Mouse (Mus musculus) adrenal gland, postnatal 4 days (tissue): ENCODE measurements around the gene Kcnj6. TPM values are rescaled to one million over a fixed set of nuclear protein-coding genes. Genes with fewer than 3 reads are reported as not detected.

Source experiments
- DNase-seq, 2 experiments: peaks; one replicate each; pipeline ENCODE4 v3.0.0; 2021 to 2022; ENCODE audit warnings: low spot score in 2 of 2, mixed read lengths in 2 of 2
- total RNA-seq, 2 experiments: library from RNA; stranded (reverse); gene quantifications; 2 replicates each; pipeline ENCODE4 v1.2.3; 2021

Gene Kcnj6
- total RNA-seq, 2 experiments from 2014 or later = 0.22 to 0.56 TPM

DNA sequence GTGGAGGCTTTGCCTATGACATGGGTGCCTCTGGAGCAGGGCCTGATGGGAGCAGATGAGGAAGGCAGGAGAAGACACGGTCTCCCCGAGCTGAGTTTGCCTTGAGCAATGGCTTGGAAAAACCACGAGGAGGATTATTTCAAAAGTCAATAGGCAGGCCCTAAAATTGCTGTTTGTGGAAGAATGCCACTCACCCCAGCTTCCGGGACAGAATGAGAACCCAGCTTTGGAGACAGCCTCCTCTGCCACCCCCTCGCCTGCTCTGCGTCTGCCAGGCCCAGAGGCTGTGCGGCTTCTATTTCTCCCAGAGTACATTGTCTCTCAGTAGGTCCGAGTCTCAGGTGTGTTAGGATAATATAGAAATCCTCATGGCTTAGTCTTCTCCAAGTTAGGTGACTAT is 64.8 kb downstream of the Kcnj6 start:
- no peak for DNase-seq

DNA sequence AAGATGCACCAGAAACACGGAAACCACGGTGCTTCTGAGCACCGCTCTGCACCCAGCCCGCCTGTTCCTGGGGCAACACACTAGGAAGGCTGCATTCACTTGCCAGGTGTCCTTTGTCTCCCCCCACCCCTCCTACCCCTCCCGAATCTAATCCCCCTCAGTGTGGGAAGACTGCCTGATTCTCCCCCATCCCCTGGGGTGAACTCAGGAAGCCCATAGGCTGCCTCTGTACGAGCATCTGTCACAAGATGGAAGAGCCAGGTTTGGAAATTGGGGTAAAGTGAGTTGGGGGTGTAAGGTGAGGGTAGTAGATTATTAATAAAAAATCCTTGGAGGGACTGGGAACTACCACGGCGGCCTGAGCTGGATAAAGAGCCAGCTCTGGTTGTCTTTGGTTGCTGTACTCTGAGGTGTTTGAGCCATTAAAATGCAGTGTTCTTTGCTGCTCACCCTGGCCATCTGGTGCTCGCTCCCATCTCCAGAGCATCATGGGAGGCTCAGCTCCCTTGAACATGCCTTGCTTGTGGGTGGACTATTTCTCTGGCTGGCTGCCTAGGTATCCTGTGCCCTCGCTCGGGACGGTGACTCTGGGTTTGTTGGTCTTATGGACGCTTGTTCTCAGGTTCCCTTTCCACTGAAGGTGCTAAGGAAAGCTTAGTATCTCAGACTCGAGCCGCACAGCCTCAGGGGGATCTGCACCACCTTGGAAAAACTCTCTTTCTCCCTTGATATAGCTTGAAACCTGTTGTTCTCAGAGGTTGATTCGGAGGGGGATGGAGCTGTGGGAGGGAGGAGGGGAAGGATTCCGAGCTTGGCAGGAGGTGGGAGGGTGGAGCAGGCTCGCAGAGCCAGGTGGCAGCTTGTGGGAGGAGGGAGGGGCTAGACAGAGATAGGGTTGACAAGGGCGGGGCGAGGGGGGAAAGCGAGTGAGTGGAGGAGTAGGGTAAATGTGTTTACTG is 65.9 kb downstream of the Kcnj6 start:
- no peak for DNase-seq

DNA sequence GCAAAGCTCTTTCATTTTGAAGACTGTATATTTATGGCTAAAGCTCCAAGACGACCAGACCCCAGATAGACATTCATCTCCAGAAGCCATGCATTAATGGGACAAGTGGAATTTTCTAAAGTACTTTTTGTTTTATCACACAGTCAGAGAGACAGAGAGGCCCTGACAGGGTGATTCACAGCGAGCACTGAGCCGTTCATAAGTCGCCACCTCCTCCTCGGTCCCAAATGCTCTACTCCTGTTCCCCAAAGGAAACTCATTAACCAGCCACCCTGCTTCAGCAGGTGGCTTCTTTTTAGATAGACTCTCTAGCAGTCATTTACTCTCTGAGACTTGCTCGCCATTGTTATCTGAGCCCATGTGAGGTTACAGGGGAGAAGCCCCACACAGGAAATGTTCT is 72.1 kb downstream of the Kcnj6 start:
- DNase-seq = no peak

DNA sequence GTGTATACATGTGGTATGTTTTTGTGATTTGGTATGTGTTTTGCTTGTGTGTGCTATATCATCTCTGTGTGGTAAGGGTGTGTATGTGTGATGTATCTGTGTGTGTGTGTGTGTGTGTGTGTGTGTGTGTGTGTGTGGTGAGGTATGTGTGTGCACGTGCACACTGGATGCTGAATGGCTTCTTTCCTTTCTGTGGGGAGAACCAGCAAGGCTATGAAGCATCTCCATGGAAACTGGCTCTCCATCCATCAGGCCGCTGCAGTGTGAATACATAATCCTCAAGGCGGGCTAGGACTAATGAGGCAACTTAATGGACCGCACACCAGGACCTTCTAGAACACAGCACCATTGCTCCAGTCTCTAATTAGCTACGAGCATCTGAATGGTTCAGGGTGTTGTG is 78.3 kb downstream of the Kcnj6 start:
- no peak for DNase-seq

DNA sequence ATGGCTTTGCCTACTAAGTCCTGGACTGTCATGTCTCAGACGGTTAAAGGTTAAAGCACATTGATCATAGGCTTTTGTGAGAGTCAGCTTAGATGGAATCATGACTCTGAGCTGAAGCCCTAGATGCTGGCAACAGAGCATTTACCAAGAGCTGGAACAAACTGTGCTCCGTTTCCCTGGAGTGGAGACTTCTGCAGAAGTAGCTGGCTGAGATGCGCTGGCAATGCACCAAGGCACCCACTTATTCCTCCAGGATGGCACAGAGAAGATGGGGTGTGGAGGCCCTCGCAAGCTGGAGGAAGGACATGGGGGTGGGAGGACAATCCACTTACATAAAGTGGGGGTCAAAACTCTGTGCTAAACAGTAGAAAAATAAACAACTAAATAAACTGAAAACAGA is 91.5 kb downstream of the Kcnj6 start:
- no peak for DNase-seq

DNA sequence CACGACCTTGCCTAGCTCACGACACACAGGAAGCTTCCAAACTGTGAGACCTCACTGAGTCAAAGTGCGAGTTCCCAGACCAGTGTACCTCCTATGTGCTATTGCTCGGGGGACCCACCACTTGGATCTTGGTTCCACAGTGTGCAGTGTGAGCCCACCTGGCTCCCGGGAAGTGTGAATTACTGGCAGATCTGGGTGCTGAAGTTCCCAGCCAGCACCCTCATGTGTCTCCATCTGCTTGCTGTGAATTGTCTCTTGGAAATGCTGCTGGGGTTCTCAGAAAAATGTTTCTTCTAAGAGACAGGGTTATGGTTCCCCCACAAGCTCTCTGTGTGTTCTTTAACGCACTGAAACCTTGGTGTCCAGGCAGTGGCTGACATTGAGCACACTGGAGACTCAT is 98.7 kb downstream of the Kcnj6 start:
- no peak for DNase-seq

DNA sequence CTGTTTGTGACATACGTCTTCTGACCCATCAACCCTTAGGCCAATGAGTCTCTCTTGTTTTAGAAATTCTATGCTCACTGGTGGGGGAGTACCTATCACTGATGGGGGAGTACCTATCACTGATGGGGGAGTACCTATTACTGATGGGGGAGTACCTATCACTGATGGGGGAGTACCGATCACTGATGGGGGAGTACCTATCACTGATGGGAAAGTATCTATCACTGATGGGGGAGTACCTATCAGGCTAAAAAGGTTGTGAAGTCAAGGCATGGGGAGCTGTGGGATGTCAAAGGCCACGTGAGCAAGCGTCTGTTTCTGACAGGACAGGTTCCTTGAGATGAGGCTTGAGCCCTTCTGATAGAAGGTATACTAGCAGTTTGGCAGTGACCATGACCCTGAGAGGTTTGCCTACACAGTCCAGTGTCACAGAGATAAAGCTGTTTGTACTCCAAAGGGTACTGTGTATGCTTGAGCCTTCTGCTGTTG is 105.3 kb downstream of the Kcnj6 start:
- DNase-seq = no peak

DNA sequence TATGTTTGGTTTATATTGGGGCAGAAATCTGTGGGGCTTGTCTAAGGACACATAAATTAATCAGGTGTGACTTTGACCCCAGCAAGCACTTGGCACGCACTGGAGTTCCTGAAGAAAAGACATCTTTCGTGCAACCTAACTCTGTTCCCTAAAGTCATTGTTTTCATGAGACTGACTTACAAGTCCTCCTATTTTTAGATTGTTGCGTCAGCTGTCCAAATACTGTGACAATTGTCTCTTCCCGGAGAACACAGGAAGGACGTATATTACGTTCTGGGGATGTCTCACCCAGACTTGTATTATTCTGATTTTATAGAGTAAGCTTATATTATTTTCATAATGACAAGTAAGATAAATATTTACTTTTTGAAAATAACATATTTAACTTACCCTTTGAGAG is 106.9 kb downstream of the Kcnj6 start:
- DNase-seq = no peak

DNA sequence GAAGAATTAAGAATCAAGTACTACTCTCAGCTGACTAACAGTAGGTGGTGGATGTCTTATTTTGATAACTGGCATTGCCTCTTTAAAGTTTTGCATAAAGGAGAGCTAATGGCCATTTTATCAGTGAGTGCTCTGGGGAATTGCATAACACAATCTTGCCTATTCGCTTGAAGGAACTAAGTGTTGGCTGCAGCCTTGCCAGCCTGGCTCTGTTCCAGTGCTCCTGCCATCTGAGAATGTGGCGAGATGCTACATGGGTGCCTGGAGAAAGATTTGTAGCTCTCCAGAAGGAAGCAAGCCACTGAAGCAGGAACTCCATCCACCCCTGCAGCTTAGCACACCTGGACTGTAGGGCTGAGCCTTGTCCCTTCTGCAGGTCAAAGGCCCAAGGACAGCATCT is 107.4 kb downstream of the Kcnj6 start:
- no peak for DNase-seq

DNA sequence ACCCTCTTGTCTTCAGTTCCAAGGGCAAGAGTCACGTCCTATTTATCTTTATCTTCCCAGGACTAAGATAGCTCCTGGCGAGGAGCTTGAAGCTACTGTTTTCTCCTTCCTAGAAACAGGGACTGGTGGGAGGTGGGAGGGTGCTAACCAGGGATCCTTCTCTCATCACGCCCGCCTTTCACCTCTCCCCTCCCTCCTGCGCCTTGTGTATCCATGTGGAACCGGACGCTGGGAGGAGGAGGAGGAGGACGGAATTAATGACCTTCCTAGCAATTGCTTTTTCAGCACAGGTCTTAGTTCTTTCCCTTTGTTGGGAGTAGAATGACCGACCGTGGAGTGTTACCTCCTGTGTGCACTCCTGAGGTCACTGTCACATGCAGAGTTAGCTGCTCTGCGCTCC is 108.9 kb downstream of the Kcnj6 start:
- DNase-seq = no peak

DNA sequence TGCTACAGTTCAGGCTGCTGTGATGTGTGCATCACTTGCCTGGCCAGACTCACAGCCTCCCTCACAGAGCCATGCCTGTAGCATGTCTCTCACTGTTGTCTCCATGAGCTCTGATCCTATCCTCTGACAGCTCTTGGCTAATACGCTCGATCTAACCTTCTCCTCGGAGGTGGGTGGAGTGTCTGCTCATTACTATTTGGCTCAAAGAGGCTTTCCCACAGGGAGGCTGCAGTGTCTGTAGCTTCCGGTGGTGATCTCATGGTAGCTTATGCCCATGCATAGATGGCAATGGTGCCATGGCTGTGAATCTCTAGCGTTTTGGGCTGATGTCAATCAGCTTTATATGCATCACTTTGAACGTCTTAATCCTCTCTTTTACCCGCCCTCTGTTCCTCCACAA is 111.1 kb downstream of the Kcnj6 start:
- no peak for DNase-seq

DNA sequence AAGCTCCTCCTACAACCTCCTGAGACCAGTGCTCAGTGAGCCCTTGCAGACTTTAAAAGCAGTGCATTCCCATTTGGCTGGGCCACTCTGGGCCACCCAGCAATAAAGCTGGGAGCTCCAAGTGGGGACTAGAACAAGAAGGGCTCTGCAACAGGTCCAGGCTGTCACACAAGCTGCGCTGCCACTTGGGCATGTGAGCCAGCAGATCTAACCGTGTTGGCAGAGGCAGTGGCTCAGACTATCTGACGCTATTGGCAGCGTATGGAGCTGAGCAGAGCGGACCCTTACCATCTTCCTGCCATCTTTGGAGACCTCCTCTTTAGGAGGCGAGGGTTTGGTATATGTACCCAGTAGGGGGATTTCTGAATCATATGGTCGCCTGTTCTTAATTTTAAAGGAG is 112.4 kb downstream of the Kcnj6 start:
- no peak for DNase-seq

DNA sequence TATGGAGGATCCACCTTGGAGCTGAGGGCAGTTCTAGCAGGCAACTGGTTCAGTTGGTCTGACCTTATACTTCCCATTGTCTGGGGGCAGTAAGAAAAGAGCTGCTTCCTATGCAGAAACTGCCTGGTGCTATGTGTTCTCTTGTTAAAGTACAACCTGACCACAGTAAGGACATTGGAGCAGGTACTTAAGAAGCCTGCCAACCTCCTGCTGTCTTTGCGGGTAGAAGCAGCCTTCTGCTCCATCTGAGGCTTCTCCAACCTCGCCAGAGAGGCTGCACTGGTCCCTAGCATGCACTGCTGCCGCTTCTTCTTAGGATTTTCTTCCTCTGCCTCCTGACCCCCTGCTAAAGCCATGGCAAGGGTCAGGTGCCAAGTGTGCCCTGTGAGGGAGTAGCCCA is 113.6 kb downstream of the Kcnj6 start:
- DNase-seq = no peak

DNA sequence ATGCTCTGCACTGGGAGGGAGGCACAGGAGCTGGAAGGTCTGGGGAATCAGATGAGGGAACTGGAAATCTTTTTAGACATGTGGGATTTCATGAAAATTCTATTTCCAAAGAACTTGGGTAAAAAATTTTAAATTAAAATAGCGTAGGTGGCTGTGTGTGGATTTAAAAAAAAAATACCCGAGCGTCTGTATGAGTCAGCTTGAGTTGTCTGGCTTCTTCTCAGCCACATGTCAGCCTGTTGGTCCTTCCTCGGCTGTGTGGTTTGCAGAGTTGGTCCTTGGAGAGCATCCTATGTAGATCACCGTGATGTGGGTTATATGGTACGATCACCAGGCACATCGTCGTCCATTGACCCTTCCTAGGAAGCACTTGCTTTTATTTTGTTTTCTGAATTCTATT is 114.3 kb downstream of the Kcnj6 start:
- DNase-seq = no peak

DNA sequence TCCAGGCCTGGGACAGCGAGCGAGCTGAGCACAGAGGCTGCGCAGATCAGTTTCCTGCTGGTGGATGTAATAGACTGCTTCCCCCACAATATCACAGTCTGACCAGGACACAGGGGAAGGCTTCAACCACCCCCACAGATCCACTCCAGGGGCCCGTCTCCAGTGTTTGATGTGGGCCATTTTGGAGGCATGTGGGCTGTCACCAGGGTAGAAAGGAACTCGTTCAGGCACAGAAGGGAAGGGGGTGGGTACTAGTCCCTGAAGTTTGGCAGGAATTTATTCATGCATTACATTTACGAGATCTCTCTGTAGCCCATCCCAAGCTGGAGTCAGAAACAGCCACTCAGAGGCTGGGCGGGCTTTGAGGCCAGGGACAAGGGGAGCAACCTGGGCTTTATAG is 115.4 kb downstream of the Kcnj6 start:
- no peak for DNase-seq

DNA sequence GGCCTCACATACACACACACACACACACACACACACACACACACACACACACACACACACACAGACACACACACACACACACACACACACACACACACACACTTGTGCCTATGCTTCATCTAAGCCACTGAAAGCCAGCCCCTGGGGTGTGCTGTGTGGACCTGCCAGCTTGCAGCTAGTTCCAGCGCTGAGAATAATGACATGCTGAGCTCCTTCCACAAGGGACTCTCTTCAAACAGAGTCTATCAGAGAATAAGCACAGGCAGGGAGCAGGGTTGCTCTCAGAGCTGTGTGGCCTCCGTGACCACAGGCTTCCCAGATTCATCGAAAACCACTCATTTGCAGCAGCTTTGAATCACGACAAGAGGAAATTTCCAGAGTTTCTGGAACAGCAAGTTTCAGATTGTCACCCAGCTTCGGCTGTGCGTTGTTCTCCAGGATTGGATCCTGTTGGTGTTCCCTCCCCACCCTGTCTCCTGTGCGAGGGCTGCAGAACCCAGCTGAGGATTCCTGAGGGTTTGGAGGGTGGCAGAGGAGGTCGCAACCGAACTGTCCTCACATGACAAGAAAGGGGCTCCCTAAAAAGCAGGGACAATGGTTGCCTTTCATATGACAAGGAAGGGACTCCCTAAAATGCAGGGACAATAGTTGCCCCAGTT is 124.8 kb downstream of the Kcnj6 start:
- no peak for DNase-seq

DNA sequence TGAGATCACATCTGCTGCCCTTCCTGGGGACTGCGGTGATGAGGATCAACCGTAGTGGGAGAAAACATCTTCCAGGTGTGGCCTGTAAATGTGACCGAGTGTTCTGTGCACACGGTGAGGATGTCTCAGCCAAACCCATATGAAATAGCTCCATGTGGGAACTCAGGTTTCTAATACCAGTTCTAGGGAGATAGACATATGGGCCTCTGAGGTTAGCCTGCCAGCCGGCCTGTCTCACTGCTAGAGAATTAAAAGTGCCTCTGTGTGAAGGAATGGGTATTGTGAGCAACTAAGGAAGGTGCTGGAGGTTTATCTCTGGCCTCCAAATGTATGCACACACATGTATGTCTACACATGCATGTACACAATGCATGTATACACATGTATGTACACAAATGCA is 129.1 kb downstream of the Kcnj6 start:
- DNase-seq = no peak

DNA sequence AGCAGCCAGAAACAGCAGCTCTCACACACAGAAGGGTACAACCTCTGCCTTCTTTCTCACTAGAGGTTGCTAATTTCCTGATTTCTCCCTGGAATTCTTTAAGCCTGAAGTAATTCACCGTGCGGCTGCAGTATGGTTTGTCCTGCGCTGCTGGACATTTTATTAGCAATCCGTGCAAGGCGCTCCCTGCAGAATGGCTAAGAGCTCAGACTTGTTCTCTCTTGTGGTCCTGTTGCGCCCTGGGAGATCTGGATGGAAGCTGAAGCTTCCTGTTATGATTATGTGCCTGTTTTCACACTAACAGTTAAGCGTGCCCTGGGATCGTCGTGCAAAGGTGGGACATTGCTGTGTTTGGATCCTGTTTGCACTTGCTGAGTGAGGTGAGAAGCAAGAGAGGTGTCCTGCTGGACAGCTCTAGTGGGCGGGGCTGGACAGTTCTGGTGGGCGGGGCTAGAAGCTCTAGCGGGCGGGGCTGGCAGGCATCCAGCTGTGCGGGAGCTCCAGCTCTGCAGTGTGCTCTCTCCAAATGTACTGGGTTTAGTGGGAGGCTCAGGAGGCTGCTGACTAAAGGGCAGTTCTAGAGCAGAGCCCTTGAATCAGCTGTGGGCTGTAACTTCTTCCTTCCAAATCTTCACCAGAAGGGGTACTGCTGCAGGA is 131.1 kb downstream of the Kcnj6 start:
- DNase-seq = no peak

DNA sequence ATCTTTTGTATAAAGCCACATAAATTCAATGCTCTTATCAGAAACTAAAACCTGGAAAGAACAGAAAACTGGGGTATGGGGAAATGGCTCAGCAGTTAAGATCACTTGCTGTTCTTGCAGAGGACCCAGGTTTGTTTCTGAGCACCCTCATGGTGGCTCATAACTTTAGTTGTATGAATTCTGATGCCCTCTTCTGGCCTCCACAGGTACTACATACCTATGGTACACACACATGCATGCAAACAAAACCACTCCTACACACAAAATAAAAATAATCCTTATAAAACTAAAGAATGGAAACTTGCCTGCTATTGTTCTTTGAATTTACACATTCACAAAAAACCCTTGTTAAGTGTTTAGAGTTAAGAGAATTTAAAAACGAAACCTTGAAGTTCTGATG is 131.7 kb downstream of the Kcnj6 start:
- no peak for DNase-seq

DNA sequence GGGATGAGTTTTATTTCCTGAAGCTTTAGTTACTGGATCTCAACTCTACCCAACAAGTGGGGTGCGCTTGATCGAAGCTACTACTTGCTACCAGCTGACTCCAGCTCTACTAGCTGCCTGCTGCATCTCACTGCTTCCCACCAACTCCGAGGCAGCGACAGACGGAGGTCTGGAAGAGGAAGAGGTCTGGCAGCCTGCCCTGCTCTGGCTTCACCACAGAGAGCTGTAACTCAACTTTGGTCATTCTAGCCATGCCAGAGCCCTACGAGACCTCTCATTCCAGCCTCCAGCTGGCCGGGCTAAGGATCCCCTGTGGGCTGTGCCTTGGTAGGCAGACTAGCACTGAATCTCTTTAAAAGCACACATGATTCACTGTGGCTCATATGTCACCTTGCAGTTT is 132.4 kb downstream of the Kcnj6 start:
- DNase-seq = no peak

DNA sequence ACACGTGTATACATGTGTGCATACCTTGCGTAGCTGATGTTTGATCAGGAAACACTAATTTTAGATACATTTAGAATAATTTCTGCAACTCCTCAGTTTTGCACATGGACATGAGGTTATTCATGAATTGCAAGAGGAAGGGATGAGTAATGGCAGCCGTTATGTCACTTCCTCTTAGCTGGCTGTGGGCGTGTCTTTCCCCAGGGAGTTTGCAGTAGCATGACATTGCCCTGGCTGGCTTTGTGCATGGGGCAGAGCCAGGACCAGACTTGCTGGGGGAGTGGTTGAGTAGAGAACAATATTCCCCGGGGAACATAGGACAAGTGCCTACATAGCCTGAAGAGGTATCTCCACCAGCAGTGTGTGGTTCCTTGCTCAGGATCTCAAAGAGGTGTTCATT is 134.0 kb downstream of the Kcnj6 start:
- DNase-seq = no peak

DNA sequence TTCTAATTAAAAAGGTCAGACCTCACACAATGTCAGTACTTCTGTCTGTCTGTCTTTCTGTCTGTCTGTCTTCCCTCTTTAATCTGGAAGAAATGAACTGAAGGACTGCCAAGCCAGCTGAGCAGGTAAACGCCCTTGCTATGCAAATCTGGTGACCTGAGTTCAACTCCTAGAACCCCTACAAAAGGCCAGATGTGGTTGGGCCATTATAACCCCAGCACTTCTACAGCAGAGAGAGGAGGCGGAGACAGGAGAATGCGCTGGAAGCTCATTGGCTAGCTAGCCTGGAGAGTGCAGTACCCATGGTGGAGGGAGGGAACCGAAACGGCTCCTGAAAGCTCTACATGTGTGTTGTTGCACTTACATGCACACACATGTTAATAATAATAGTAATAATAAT is 141.5 kb downstream of the Kcnj6 start:
- no peak for DNase-seq
